In the genomic region with DNA sequence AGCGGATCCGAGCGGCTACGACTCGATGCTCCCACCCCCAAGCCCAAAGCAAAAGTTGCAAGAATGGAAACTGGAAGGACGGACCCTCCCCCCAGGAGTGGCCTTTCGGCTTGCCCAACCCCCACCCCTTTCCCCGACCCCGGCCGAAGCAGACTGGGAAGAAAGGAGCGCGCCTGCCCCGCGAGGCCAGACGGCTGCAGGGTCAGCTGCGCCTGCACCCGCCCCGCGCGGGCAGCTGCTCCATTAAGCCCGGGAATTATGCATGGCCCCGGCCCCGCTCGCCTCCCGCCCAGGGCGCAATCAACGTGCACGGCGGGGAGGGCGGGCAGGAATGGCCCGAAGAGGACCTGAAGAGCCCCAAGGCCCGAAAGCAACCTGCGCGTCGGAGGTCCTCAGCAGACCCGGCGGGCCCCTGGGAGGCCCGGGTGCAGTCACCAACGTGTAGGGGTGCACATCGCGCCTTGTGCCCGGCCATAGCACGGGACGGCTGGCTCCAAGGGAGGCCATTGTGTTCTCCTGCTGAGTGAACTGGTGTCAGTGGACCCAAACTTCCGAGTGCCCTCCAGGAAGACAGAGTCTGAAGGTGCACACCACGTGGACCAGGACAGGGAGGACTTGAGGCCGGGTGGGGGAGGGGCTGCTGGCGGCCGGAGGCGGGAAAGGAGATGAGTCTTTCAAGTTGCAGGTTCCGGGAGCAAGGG, we compare ENCODE assay signal across 8 mouse cellular contexts. TPM values are rescaled to one million over a fixed set of nuclear protein-coding genes. Genes with fewer than 3 reads are reported as not detected.
A peak's percentile ranks its signal among the peaks of the same experiment; 100 is the strongest.
DNase-seq lines count a peak whose midpoint lies in the region; ATAC-seq and TF ChIP-seq lines count a peak whose summit lies in the region.

No protein-coding gene starts in this region.

- H3K27me3 ChIP-seq in thymus, adult 2 months (ENCODE audit: control insufficient read depth, insufficient read depth, low read length): no peaks in the 10 kb centered on the region
- H3K27me3 ChIP-seq in forebrain, embryonic 15.5 days: no peaks in the 10 kb centered on the region
- peaks cover under 1% of the 10 kb centered on the region; the same call in 1 of the 2 replicates for H3K27me3 ChIP-seq in kidney, embryonic 15.5 days
- 0 out of 2 replicates have a peak, but pooled peaks cover 3% of the 10 kb centered on the region for H3K27me3 ChIP-seq in midbrain, embryonic 15.5 days (replicated peaks)

- WGBS in thymus, adult 2 months: 56% methylated on average over 51 of the region's 51 CpGs
- 2% methylated on average over 50 of the region's 51 CpGs for WGBS in forebrain, embryonic 15.5 days
- under 1% methylated on average over 51 of the region's 51 CpGs for WGBS in kidney, embryonic 15.5 days
- 2% methylated on average over 50 of the region's 51 CpGs for WGBS in midbrain, embryonic 15.5 days

- no peak overlapping the region for H3K27ac ChIP-seq in thymus, adult 2 months (ENCODE audit: control insufficient read depth, insufficient read depth, low read length)
- peak overlapping the region; percentile 86 for H3K27ac ChIP-seq in forebrain, embryonic 15.5 days (replicated peaks)
- H3K27ac ChIP-seq in kidney, embryonic 15.5 days: peak overlapping the region; percentile 96
- peak overlapping the region; percentile 56 for H3K27ac ChIP-seq in midbrain, embryonic 15.5 days

- peaks cover 82% of the 10 kb centered on the region for H3K4me1 ChIP-seq in thymus, adult 2 months (replicated peaks; ENCODE audit: control insufficient read depth, insufficient read depth, low read length)
- H3K4me1 ChIP-seq in forebrain, embryonic 15.5 days: peaks cover 99% of the 10 kb centered on the region
- H3K4me1 ChIP-seq in kidney, embryonic 15.5 days: peaks cover 69% of the 10 kb centered on the region
- H3K4me1 ChIP-seq in midbrain, embryonic 15.5 days: peaks cover 62% of the 10 kb centered on the region

- no peak overlapping the region for H3K4me3 ChIP-seq in thymus, adult 2 months (ENCODE audit: control insufficient read depth, insufficient read depth, low read length)
- peak overlapping the region; percentile 34 for H3K4me3 ChIP-seq in forebrain, embryonic 15.5 days
- H3K4me3 ChIP-seq in kidney, embryonic 15.5 days (replicated peaks): peak overlapping the region; percentile 45
- H3K4me3 ChIP-seq in midbrain, embryonic 15.5 days: peak overlapping the region; percentile 31

- DNase-seq in thymus, adult 2 months: no peak
- DNase-seq in thymus, postnatal 10 days (ENCODE audit: low spot score in 2 of 2): no peak
- no peak for DNase-seq in urinary bladder, postnatal 14 days (ENCODE audit: low spot score)

- H3K4me2 ChIP-seq in forebrain, embryonic 15.5 days (replicated peaks): peak overlapping the region; percentile 72
- peak overlapping the region; percentile 91 for H3K4me2 ChIP-seq in kidney, embryonic 15.5 days
- H3K4me2 ChIP-seq in midbrain, embryonic 15.5 days: peak overlapping the region; percentile 61

- H3K9ac ChIP-seq in forebrain, embryonic 15.5 days (replicated peaks): peak overlapping the region; percentile 52
- peak overlapping the region; percentile 45 for H3K9ac ChIP-seq in kidney, embryonic 15.5 days
- peak overlapping the region; percentile 23; the same call in 1 of the 2 replicates for H3K9ac ChIP-seq in midbrain, embryonic 15.5 days

- H3K9me3 ChIP-seq in forebrain, embryonic 15.5 days: no peaks in the 10 kb centered on the region
- H3K9me3 ChIP-seq in kidney, embryonic 15.5 days (replicated peaks): no peaks in the 10 kb centered on the region
- H3K9me3 ChIP-seq in midbrain, embryonic 15.5 days: no peaks in the 10 kb centered on the region

- 0 out of 2 replicates have a peak, but pooled peaks have one; percentile 13 for TF ChIP-seq CTCF in thymus, adult 2 months (IDR thresholded peaks at IDR 0.05; ENCODE audit: borderline replicate concordance, control insufficient read depth, extremely low read depth, insufficient read depth, low read length, poor library complexity)

- peaks cover 83% of the 10 kb centered on the region for H3K36me3 ChIP-seq in thymus, adult 2 months (ENCODE audit: control insufficient read depth, insufficient read depth, low read length)
- H3K36me3 ChIP-seq in forebrain, embryonic 15.5 days: no peaks in the 10 kb centered on the region
- no peaks in the 10 kb centered on the region for H3K36me3 ChIP-seq in kidney, embryonic 15.5 days
- H3K36me3 ChIP-seq in midbrain, embryonic 15.5 days (replicated peaks): no peaks in the 10 kb centered on the region

- TF ChIP-seq POLR2A in thymus, adult 2 months (IDR thresholded peaks at IDR 0.05; ENCODE audit: control insufficient read depth, extremely low read depth, insufficient read depth, low read length, poor library complexity): no peak

- ATAC-seq in forebrain, embryonic 15.5 days (replicated peaks): peak; percentile 51
- ATAC-seq in kidney, embryonic 15.5 days (replicated peaks; ENCODE audit: low FRiP score): peak; percentile 78
- ATAC-seq in midbrain, embryonic 15.5 days (replicated peaks): peak; percentile 59
- no peak for ATAC-seq in activated CD4-positive, CD25-positive, alpha-beta regulatory T cell, adult 4 months
- no peak for ATAC-seq in megakaryocyte-erythroid progenitor cell, adult 5-6 weeks (replicated peaks; ENCODE audit: low FRiP score, low TSS enrichment, poor library complexity, severe bottlenecking)

RNA-seq across cellular contexts. Expression of a gene that starts 23.0 kb away (rescaled TPM):
- polyA plus RNA-seq in thymus, adult 2 months (2012; rRNA removed): 346 and 564 TPM in 2 replicates
- 109 and 117 TPM in 2 replicates for polyA plus RNA-seq in forebrain, embryonic 15.5 days (2015; fragmentation: Nextera tagmentation; extraction: Ambion mirVana)
- polyA plus RNA-seq in kidney, embryonic 15.5 days (2015; fragmentation: Nextera tagmentation; extraction: Ambion mirVana): 3.1 and 3.8 TPM in 2 replicates
- polyA plus RNA-seq in midbrain, embryonic 15.5 days (2015; fragmentation: Nextera tagmentation; extraction: Ambion mirVana): 33.7 and 37.6 TPM in 2 replicates
- polyA plus RNA-seq in activated CD4-positive, CD25-positive, alpha-beta regulatory T cell, adult 4 months (2017; shearing (Covaris generic)): 10 to 100 TPM; 36.1 to 38.4 TPM
- total RNA-seq in megakaryocyte-erythroid progenitor cell, adult 5-6 weeks (2014; fragmentation: Nextera tagmentation): 0.59 and 0.62 TPM in 2 replicates
- 0.19 and 2.0 TPM in 2 replicates for total RNA-seq in megakaryocyte-erythroid progenitor cell, adult 5-6 weeks (2017)

Comparison
In these comparisons a context has a peak if more than half of its experiments do, and no peak if none do; other contexts are left out.
1. ATAC-seq: peak in forebrain, embryonic 15.5 days (single experiment), kidney, embryonic 15.5 days (single experiment) and midbrain, embryonic 15.5 days (single experiment); none in activated CD4-positive, CD25-positive, alpha-beta regulatory T cell, adult 4 months (single experiment) and megakaryocyte-erythroid progenitor cell, adult 5-6 weeks (single experiment).
2. Peak in every context shown above with its lines, with median percentiles within 50 percentile points of each other: H3K4me2 ChIP-seq and H3K9ac ChIP-seq.